Mouse (Mus musculus): ENCODE measurements around the gene Evx2.

Evx2 gene

DNA sequence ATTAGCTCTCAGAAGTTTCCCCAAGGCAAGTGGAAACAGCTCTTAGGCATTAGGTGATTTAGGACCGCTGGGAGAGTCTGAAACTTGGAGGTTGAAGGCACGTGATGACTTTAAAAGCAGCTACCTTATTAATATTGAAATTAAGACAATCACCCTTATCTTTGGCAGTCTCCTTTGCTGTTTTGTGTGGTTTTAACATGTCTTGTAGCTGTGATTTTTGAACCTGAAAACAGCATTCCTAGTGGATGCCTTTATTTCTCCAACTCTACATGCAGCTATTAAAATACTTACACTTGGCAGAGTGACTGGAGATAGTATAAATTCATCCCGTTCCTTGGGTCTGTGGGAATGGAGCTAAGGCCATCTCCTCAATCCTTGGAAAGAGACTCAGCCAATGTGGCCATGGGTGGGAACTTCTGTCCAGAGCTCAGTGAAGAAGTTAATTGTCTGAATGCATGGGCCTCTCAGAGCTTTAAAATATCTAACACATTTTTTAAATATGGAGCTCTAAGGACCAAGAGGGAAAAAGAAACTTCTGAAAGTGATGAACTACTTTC, 11.4 kb upstream of the Evx2 start:
- in situ Hi-C loops (cut with MboI; ENCODE audit: low sequenced_read_pairs), result loop anchor here (25.0 kb wide), 1 partner anchor 608 kb away; no protein-coding TSS in a partner anchor

DNA sequence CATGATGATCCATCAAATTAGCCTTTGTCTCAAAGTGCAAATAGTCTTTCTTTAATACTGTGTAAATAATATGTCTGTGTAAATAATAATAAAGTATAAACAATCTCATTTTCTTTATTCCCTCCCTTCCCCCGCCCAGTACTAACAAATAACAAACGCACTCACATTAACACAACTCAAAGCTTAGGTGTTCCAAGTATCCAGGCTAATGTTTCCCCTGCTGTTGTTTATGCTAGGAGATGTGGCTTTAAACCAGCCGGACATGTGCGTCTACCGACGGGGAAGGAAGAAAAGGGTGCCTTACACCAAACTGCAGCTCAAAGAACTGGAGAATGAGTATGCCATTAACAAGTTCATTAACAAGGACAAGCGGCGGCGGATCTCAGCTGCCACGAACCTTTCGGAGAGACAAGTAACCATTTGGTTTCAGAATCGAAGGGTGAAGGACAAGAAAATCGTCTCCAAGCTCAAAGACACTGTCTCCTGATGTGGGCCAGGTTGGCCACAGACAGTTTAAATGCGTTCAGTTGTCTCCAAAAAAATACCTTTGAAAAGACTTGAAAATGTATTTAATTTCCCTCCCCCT, 10.4 kb upstream of the Evx2 start:
- in situ Hi-C loops (cut with MboI; ENCODE audit: low sequenced_read_pairs), result loop anchor here (10.0 to 25.0 kb wide), 2 partner anchors 375 to 607 kb away; no protein-coding TSS in a partner anchor

DNA sequence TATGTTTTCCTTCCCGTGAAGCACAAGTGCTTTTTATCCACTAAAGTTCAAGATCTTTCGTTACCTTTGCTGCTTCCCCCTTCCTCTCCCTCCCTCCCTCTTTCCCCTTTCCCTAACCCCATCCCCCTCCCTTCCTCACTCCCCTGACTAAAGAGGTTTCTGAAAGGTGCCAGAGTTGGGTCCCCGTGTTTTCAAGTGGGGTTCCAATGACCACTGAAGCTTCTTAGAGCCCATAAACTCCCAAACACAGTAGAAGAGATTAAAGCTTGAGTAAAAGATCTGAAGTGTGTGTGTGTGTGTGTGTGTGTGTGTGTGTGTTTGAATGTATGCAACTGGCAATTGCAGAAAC, 9.8 kb upstream of the Evx2 start:
- in situ Hi-C loops (cut with MboI; ENCODE audit: low sequenced_read_pairs), result loop anchor here (10.0 to 25.0 kb wide), 2 partner anchors 374 to 607 kb away; no protein-coding TSS in a partner anchor

DNA sequence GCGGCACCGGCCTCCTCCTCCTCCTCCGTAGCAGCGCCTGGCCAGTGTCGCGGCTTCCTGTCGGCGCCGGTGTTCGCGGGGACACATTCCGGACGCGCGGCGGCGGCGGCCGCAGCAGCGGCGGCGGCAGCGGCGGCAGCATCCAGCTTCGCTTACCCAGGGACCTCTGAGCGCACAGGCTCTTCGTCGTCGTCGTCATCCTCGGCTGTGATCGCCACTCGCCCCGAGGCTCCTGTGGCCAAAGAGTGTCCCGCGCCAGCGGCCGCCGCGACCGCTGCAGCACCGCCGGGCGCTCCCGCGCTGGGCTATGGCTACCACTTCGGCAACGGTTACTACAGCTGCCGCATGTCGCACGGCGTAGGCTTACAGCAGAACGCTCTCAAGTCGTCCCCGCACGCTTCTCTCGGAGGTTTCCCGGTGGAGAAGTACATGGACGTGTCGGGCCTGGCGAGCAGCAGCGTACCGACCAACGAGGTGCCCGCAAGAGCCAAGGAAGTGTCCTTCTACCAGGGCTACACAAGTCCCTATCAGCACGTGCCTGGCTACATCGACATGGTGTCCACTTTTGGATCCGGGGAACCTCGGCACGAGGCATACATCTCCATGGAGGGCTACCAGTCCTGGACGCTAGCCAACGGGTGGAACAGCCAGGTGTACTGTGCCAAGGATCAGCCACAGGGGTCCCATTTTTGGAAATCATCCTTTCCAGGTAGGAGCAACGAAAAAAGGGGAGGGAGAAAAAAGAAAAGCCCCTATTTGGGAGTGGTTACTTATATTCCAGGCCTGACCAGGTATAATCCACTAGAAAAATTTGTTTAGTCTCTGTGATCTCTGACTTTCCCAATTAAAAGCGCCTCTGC, 9.2 kb upstream of the Evx2 start:
- in situ Hi-C loops (cut with MboI; ENCODE audit: low sequenced_read_pairs), result loop anchor here (10.0 to 25.0 kb wide), 2 partner anchors 374 to 606 kb away; no protein-coding TSS in a partner anchor

DNA sequence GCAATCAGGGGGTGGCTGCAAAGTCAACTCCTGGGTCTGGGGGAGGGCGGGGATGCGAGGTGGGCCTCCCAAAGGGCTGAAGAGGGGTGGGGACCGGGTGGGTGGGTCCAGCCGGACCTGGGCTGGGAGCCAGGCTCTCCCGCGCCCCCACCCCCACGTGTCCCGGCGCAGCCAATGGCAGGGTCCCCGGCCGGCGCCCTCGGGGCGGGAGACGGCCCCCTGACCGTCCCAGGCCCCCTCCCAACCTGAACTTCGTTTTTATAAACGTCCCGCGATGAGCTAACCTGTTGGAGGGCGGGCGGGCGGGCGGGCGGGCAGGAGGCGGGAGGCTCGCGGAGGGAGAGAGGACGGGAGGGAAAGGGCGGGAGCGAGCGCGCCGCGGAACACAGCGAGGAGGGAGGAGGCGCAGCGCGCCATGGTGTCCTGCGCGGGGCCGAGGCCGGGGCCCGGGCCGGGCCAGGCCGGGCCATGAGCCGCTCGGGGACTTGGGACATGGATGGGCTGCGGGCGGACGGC, 8.5 kb upstream of the Evx2 start, which contains the start of gene Hoxd13:
Hoxd13 (plus strand) TSS at position 469 of the 516 bp plus-strand sequence.
- in situ Hi-C loops (cut with MboI; ENCODE audit: low sequenced_read_pairs), result loop anchor here (10.0 to 25.0 kb wide), 2 partner anchors 373 to 606 kb away; no protein-coding TSS in a partner anchor

DNA sequence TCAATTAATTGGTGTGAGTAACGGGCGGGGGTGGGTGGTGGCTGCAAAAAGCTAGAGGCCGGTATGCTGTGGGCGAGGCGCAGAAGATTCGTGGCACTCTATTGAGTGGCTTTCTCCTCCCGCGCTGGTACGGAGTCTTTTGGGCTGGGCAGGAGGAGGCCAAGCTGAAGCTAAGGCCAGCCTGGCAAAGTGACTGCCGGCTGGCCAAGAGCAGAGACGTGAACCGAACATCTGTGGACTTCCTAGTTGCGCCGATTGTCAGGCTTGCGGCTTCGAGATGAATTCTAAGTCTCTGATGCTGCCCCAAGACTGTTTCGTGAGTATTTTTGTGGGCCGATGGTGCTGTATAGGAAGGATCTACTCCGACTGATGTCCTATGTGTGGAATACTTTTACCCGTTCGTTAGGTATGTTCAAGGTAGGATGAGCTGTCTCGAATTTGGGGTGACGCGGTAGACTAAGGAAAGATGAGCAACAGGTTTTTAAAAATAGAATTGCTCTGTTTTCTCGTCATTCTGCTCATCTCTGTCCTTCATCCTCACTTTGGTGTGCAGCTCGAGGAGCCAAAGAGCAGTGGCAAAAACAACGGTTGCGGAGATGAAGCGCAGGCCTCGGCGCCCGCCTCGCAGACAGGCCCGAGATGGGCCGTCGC, 8.0 kb upstream of the Evx2 start:
- in situ Hi-C loops (cut with MboI; ENCODE audit: low sequenced_read_pairs), result loop anchor here (10.0 to 25.0 kb wide), 2 partner anchors 373 to 605 kb away; no protein-coding TSS in a partner anchor

DNA sequence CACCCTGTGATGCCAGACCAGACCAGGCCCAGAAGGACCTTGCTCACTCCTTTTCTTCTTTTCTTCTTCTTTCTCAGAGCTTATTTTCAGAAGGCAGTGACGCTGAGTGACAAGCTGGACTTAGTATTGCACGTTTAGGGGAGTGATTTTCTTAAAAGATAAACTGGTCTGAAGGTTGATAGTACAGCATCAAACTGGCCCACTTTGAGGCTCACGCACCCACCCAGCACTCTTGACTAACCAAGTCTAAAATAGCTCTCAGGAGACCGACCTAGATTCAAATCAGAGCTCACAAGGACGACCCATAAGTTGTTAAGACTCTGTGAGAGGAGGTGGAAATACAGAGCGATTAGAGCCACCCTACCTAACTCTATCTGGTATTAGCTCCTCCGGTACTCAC, 7.1 kb upstream of the Evx2 start:
- in situ Hi-C loops (cut with MboI; ENCODE audit: low sequenced_read_pairs), result loop anchor here (10.0 to 25.0 kb wide), 2 partner anchors 372 to 604 kb away; no protein-coding TSS in a partner anchor

DNA sequence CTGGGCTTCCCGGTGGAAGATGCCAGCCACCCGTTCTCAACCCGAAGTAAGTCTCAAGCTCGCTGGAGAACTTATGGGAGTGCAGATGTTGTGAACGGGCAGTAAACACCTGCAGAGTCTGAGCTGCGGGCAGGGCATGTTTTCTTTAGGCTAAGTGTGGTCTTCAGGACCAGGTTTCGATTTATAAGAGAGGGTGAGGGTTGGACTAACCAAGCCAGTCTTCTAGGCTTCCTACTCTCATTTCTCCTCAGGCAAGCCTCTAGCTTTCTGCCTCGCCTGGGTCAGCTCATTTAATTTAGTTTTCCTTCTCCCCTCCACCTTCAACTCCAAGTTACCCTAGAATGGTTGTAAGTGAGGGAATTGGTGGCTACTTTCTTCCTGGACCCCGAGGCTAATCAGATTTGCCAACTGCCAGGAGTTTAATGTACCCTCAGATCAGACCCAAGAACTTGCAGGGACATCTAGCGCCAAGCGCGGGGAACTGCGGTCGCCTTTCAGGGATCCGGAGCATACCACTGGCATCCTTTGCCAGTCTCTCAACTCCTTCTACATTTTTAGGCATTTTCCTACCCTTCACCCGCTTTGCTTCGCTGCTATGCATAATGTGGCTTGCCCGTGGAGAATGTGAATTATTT, 4.1 kb upstream of the Evx2 start:
- in situ Hi-C loops (cut with MboI; ENCODE audit: low sequenced_read_pairs), result loop anchor here (10.0 to 25.0 kb wide), 2 partner anchors 369 to 601 kb away; no protein-coding TSS in a partner anchor

DNA sequence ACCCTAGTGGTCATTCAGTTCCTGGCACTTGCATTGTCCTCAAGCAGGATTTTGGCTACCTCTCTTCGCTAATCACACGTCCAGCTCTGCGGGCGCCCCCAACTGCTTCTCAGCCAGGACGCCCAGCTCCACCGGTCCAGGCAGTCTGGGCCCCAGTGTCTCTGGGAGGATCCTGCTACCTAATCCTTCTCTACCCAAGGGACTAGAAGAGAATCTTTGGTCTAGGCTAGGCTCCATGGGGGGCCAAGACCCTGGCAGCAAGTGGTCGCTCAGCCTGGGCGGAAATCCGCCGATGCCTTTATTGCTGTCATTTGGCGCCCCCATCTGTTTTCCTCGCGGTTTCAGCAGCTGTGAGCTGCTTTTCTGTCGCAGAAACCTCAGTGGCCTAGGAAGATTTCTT, 2.3 kb upstream of the Evx2 start:
- in situ Hi-C loops (cut with MboI; ENCODE audit: low sequenced_read_pairs), result loop anchor here (10.0 to 25.0 kb wide), 2 partner anchors 367 to 599 kb away; no protein-coding TSS in a partner anchor

DNA sequence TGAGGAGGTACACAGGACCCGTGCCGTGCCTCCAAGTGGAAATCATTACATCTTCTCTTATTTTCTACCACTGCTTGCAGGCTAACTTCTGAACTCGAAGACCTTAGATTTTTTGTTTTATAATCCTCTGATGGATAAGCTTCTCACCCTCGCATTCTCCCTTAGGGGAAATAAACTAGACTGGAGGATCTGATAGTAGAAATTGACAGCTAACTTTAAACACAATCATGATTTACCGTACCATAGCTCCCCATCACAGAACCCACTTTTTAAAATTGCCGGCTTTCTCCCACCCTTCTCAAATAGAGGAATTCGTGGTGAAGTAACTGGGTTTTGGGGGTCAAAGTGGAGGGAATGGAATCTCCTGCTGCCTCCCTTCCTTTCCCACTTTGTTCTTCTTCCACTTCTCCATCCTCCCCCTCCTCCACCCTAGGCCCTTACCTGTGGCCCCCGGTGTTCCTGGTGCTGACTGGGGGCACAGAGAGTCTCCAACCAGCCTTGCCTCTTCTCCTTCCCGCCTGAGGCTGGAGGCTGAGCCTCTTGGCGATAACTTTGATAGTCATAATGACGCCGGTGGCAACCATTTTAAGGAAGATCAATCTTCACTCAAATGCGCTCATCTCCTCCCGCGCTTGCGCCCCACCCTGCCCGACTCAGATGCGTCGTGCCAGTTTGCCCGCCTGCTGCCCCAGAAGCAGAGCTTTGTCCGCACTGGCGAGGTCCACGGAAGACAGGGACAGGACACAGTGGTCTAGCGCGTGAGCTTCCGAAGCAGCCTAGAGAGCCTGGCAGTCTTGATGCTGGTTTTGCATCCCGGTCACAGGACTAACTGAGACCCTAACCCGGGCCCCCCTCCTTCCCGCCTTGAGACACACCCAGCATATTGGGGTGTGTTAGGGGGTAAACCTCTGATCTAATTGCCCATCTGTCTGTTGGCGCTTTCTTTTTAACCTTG, 1.3 kb upstream of the Evx2 start:
- in situ Hi-C loops (cut with MboI; ENCODE audit: low sequenced_read_pairs), result loop anchor here (10.0 to 25.0 kb wide), 2 partner anchors 366 to 598 kb away; no protein-coding TSS in a partner anchor

DNA sequence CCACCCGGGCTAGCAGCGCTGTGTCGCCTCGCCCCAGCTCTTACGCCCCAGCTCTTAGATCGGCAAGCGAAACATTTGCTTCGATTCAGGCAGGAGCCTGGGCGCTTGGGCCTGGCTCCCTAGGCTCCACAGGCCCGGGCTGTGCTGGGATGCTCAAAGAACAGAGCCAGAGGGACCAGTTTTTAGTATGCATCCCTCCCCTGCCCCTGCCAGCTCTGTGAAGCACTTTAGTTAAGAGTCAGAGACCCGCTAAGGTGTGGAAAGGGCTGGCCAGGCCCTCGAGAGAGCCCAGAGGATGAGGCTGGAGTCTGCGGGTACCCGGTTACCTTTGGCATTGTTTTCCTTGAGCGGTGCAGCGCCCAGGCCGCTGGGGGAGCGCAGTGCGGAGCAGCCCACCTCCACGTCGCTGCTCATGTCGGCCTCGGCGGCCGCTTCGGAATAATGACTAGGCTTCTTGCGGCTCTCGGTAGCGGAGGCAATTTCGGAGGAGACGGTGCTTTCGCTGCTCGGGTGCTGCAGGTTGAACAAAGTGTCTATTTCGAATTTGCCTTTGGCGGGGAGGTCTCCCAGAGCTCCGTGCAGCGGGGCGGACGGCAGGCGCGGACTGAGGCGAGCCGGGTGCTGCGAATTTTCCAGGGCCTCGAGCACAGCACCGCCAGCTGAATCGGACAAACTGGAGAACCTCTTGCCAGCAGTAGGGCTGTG, 538 bp downstream of the Evx2 start:
- in situ Hi-C loops (cut with MboI; ENCODE audit: low sequenced_read_pairs), result loop anchor here (25.0 kb wide), 1 partner anchor 597 kb away; no protein-coding TSS in a partner anchor

DNA sequence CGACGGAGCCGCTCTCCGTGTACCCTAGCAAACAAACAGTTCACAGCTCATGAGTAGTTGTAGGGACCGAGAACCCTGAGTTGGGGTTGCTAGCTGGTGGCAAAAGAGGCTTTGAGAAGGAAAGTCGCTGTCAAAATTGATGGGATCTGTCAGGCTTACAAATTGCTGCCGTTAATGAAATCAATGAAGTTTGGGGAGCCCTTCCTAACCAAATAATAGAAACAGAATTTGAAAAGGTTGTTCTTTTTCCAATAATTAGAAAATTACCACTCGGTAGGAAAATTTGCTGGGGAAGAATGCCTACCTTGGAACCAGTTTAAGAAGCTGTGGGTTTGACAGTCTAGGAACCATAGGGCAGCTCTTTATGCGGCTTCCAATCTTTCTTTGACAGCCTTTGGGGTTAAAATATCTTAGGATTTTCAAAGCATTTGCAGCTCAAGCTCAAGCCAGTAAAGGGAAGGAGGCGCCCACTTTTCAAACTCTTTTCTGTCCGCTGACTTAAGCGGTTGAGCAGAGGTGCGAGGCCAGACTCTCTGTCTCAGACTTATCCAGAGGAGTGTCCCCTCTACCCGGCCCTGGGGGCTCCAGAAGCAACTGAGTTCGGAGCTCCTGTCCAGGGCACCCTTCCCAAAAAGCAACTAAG, 1.2 kb downstream of the Evx2 start:
- in situ Hi-C loops (cut with MboI; ENCODE audit: low sequenced_read_pairs), result loop anchor here (25.0 kb wide), 1 partner anchor 596 kb away; no protein-coding TSS in a partner anchor

DNA sequence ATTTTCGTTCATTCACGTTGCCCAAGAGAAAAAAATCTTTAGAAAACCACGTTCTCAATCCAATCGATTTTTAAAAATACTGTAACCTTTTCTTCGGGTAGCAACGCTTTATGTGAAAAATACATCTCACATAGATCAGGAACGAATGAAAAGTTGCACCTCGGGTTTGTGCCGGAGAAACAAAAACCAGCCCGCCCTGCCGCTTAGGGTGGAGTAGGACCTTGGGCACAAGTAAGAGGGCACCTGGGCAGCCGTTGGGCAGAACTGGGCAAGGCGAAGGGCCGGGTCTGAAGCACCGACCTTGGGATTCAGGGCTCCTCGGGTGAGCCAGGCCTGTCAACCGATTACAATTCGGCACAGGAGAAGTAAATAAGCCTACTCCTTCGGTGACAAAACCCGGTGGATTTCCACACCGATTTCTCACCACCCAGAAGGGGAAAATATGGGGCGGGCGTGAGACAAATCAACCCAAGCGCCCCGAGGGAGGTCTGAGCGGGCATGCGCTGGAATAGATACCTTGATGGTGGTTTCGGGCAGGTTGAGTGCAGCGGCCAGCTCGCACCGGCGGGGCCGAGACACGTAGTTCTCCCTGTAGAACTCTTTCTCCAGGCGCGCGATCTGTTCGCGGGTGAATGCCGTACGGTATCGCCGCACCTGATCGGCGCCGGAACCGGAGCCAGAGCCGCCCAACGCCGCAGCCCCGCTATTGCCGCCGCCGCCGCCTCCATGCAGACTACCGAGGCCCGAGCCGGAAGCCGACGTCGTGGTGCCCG, 1.9 kb downstream of the Evx2 start:
- in situ Hi-C loops (cut with MboI; ENCODE audit: low sequenced_read_pairs), result loop anchor here (25.0 kb wide), 1 partner anchor 595 kb away; no protein-coding TSS in a partner anchor

DNA sequence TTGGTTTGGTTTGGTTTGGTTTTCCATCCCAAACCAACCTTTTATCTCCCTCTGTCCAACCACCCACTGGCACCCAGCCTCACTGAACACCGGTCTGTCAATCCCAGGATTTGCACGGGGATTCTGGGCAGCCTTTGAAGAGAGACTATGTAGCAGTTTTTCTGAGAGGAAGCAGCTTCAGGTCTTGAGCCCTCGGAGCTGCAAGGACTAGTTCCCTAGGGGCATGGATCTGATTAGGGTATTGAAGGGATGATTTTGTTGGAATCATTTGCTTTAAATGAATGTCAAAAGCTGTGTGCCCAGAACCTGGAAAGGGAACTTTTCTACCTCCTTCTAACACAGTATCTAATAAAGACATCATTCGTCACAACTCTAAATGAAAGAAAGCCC, 2.7 kb downstream of the Evx2 start:
- in situ Hi-C loops (cut with MboI; ENCODE audit: low sequenced_read_pairs), result loop anchor here (25.0 kb wide), 1 partner anchor 594 kb away; no protein-coding TSS in a partner anchor

DNA sequence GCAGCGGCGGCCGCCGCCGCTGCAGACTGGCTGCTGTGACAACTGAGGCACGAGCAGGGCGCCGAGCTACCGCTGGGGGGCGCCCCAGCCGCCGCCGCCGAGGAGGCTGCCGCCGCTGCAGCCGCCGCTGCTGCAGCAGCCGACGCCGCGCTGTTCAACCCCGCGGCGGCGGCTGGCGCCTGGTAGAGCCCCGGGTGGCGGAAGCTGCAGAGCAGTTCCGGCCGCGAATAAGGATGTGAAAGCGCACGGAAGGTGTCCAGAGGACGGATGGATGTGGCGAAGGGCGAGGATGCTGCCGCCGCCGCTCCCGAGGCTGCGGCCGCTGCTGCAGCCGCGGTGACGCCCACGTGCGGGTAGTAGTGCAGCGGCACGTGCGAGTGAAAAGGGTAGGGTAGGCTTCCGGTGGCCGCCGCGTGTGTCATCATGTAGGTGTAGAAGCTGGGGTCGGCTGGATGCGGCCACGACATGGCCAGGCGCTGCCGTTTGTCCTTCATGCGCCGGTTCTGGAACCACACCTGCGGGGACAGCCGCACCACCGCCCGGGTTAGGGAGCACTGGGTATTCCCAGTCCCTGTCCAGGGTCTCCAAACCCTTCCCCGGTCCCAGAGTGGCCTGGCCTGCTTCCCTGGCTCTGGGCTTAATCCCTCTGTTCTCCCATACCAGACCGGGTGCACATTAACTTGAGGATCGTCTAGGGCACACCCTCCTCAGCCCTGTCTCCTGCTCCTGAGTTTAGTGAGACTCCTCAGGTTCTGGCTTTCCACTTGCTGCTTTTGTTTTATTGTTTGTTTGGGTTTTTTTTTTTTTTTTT, 3.3 kb downstream of the Evx2 start:
- in situ Hi-C loops (cut with MboI; ENCODE audit: low sequenced_read_pairs), result loop anchor here (25.0 kb wide), 1 partner anchor 594 kb away; no protein-coding TSS in a partner anchor

DNA sequence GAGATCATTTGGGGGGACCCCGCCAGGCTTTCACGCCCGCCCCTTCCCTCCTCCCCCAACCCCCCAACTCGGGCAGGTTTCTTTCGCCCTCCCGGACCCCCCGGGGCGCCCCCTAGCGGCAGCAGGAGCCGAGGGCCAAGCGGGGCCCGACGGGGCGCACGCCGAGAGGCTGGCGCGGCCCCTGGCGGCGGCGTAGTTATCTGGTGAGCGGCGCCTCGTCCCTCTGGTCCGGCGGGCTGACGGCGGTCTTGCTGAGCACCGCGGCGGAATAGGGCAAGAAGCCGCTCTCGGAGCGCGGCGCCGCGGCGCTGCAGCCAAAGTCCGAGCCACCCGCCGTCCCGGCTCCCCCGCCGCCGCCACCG, 4.0 kb downstream of the Evx2 start:
- in situ Hi-C loops (cut with MboI; ENCODE audit: low sequenced_read_pairs), result loop anchor here (25.0 kb wide), 1 partner anchor 593 kb away; no protein-coding TSS in a partner anchor
